Mouse (Mus musculus): ENCODE results near the gene Macrod2.
A peak's percentile ranks its signal among the peaks of the same experiment; 100 is the strongest.
"Not testable (repeated sequence)": the region's sequence is repeated elsewhere in the genome, so short reads cannot be mapped to it uniquely, and the experiment has no call there.

Gene Macrod2

DNA sequence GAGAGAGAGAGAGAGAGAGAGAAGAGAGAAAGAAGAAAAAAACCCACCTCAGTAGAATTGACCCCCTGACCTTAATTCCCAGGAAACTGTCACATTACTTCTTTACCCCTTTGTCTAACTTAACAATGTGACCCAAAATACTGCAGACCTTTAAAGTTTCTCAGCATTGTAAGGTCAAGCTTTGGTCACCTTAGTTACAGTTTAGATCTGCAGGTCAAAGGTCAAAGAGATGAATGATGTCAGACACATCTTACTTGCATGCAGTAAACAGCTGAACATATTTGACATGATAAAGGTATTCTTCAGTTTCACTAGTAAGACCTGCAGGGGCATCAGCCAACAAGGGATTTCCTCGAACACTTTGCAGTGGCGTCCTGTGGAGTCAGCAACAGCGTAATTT, 309.0 kb downstream of the Macrod2 start:
- no peak for DNase-seq

GRCm38 (mm10) chr2:140705278-140705677, 310.2 kb downstream of the Macrod2 start:
- no peak for DNase-seq

- DNase-seq, result no peak
Observed at GRCm38 (mm10) chr2:140707550-140707949, 312.4 kb downstream of the Macrod2 start.

GRCm38 (mm10) chr2:140715822-140716221, 320.7 kb downstream of the Macrod2 start:
- no peak for DNase-seq

DNA sequence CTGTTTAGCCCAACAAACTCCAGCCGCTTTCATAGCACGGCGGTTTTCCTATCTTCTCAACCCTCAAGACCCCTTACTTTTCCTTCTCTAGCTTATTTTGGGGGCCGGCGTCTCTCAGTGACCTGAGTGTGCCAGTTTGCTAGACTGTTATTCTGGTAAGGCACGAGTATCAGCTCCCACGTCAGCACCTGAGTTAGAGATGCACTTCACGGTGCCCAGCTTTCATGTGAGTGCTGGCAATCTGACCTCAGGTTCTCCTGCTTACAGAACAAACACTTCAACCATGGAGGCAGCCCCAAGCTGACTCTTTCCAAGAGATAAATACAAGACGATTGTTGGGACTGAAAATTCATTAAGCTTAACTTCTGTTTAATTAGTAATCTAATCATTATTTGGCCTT, 322.3 kb downstream of the Macrod2 start:
- DNase-seq, result no peak

- no peak for DNase-seq
Observed at GRCm38 (mm10) chr2:140732616-140733183, 337.6 kb downstream of the Macrod2 start.

DNA sequence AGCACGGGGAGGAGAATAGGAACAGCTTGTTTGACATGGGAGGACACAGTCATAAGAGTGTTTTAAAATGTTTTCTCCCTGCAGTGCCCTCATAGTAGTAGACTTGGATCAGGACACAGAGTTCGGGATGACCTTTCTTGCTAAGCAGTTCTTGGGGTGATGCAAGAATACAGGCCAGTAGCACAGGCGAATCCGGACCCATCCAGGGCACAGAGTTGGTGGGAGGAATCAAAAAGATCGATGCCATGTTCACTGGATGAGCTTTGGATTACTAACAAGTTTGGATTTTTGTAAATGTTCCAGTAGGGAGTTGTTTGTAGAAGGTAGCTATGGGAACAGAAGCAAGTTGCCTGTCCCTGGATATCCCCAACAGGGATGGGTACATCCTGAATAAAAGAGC, 345.4 kb downstream of the Macrod2 start:
- DNase-seq, result no peak

DNA sequence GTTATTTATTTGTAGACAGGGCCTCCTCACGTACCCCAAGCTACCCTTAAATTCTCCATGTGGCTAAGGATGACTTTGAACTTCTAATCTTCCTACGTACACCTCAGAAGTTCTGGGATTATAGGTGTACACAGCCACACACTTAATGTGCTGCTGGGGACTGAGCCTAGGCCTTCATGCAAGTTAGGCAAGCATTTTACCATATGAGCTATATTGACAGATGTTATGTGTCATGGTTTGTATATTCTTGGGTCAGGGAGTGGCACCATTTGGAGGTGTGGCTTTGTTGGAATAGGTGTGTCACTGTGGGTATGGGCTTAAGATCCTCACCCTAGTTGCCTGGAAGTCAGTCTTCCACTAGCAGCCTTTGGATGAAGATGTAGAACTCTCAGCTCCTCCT, 347.8 kb downstream of the Macrod2 start:
- not testable (repeated sequence) for DNase-seq

DNA sequence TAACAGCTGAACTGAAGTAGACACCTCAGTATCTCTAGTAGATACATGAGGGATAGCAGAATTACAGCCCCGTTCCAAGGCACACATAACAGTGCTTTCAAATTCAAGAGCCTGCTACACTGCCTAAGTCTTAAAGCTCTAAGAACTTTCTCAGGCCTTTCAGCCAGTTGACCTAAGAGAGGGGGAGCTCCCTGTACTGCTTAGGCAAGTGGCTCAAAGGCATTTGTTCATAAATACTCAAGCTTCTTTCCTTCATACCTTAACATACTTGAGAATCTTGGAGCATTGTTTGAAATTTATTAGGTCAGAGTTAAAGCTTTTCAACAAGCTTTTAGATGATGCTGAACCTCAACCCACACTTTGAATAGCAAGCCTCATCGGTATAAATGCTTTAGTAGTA, 363.8 kb downstream of the Macrod2 start:
- DNase-seq, result no peak

DNA sequence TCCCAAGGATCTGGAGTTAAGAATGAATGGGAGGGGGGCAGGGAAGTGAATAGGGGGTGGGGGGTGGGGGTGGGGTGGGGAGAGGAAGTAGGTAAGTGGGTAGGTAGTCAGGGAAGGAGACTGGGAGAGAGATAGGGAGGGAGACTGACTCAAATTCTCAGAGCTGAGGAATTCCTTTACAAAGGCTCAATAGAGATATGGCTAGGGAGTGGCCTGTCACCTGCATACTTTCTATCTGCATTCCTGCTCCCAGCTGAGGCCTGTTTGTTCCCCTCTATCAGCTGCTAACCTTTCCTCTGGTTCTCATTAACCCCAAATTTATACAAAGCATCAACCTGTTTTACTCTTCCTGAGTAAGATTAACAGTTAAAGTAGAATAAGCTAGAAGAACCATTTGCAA, 364.6 kb downstream of the Macrod2 start:
- no peak for DNase-seq

DNA sequence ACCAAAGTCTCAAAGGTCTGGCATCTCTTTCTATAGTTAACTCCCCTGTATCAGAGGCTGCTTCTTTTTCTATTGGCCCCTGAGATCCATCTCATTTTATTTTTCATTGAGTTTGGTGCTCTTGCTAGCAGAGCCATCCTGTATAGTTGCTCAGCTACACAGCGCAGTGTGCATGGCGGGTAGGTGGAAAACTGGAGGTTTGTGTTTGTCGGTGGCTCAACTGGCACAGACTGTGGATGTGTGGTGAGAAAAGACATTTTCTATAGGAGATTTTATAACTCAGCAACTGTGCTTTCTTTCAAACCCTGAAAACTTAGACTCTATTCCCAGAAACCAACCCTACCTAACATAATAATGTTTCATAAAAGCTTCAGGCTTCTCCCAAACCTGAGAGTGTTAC, 365.0 kb downstream of the Macrod2 start:
- no peak for DNase-seq

DNA sequence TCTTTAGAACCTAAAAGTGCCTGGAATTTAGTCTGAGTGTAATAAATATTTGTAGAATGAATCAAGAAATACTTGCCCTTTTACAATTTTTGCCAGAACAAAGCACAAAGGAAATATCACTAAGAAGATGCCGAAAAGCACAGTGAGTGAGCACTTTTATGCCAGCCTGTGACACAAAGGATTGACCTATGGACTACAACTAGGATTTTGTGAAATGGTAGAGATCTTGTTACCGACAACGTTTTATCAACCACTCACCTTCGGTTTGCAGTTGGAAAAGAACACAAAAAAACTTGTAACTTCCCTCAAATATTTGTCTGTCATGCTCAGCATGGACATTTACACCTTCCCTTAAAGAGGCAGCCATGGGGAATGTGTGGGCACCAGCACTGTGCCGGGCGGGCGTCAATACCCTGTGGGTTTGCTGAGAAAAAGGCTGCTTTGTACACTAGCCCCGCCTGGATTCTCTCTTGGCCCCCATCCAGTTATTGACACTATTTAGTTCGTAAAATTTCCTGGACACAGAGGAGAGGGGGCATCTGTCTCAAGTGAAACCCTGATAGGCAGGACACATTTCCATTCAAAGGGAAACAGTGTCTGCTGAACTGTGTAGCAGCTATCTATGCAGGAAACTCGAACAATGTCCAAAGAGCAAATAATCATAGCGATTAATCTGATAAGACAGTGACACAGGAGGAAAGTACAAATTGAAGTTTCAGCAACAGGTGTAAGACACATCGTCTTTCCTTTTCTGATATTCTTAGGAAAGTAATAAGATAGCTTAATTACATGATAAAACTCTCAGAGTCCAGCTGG, 368.2 kb downstream of the Macrod2 start:
- DNase-seq, result no peak

- no peak for DNase-seq
Observed at GRCm38 (mm10) chr2:140769473-140769872, 374.4 kb downstream of the Macrod2 start.

- no peak for DNase-seq
Observed at GRCm38 (mm10) chr2:140772825-140773224, 377.7 kb downstream of the Macrod2 start.

DNA sequence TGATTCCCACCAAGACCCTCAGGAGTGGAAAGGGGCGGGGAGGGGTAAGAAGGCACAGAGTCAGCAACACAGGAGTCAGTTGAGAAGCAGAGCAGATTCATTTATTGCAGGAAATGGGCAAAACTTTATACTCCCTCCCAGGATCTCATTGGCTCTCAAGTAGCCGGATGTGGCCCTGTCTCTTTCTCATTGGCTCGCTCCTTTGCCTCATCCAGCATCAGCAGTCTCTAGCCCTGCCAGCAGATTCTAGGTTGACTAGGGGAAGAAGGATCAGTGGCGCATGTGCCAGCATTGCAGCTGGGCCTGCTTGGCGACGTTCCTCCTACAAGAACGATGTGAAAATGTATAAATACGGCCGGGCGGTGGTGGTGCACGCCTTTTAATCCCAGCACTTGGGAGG, 378.3 kb downstream of the Macrod2 start:
- DNase-seq, result no peak

GRCm38 (mm10) chr2:140774808-140775370, 379.8 kb downstream of the Macrod2 start:
- no peak for DNase-seq

DNA sequence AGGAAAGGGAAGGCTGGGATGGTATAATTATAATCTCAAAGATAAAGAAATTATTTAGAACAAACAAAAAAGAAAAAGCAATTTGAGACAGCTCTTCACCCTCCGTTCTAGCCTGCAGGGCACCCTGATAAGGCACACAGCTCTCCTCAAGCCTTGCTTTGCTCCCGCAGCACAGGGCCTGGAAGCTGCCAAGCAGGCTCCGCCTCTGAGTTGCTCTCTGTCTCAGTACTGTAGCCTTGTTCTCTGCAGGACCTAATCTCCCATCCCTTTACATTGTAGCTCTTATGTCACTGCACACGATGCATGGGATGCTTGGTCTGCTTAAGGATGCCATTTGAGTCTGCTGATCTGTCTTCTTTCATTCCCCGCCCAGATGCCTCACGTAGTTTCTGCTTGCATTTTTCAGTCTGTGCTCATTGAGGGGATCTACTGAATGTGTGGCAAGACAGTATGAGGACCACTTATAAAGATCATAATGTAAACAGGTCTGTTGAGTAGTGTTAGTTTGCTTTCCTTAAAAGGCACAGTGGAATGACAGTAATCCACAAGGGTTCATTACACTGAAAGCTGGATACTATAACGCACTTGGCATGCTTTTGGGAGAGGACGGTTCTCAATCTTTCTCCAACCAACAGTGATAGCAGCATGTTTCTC, 380.5 kb downstream of the Macrod2 start:
- no peak for DNase-seq

DNA sequence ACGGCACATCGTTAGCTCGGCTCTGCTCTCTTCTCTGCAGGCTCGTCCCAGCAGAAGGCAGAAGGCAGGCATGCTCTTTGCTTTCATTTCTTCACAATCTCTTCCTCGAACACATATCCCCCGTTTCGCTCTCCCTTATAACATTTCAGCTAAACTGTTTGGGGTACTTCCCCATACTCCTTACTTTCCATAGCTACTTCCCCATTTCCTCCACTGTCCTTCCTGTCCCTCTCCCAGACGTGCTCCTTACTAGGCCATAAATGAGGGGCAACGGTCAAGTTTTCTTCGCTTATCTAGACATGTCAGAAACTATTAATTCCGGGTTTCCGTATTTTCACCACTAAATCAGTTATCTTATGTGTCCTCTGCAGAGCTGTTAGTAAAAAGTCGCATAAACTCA, 383.1 kb downstream of the Macrod2 start:
- no peak for DNase-seq

DNA sequence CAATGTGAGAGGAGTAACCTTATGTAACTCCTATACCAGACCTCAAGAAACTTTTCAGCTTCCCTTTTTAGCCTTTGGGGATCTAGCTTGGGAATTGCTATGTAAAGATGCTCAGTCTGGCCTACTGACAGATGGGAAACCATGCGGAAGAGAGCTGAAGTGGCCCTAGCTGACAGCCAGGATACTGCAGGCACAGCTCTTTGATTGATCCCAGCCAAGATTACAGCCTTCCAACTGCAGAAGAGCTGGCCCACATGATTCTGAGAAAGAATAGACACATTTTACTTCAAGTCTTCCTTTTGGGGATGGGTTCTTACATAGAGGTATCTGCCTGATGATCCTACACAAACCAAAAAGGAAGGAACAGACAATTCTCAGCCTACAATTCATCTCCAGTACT, 387.9 kb downstream of the Macrod2 start:
- peak; percentile 49 for DNase-seq

GRCm38 (mm10) chr2:140784626-140785025, 389.5 kb downstream of the Macrod2 start:
- no peak for DNase-seq

- DNase-seq, result no peak
Observed at GRCm38 (mm10) chr2:140790363-140790762, 395.3 kb downstream of the Macrod2 start.

- no peak for DNase-seq
Observed at GRCm38 (mm10) chr2:140793886-140794608, 398.9 kb downstream of the Macrod2 start.

- no peak for DNase-seq
Observed at GRCm38 (mm10) chr2:140811693-140812092, 416.6 kb downstream of the Macrod2 start.

Data from cerebellum, adult 11 months (tissue).